Mouse (Mus musculus) thymus, postnatal 25 days (tissue): ENCODE data around the gene P2rx7.
"Not testable (repeated sequence)": the region's sequence is repeated elsewhere in the genome, so short reads cannot be mapped to it uniquely, and the experiment has no call there.

Experiments used
- DNase-seq: peaks from one replicate; pipeline ENCODE4 v3.0.0; 2022

Gene P2rx7

DNA sequence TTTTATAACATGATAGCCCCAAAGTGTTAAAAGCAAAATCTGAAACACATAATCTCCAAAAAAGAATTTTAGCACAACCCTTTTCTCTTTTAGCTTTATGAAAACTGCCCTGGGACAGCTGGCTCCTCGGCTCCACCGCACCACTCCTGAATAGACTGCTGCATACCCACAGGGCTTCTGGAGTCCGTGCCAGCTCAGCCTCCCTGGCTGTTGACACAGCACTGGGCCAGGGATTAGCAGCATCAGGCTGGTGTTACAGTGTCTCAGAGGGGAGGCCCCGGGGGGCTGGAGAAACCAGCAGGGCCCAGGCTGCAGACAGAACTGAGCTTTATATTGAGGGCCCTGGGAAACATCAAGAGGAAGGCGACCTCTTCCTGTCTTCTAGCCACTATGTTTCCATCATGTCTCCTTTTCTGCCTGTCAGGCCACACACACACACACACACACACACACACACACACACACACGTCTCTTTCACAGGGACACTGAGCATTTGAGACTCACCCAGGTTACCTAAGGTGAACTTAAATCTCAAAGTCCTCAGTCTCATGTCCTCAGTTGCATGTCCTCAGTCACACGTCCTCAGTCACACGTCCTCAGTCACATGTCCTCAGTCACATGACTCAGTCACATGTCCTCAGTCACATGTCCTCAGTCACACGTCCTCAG, 3.7 kb downstream of the P2rx7 start:
- no peak for DNase-seq

DNA sequence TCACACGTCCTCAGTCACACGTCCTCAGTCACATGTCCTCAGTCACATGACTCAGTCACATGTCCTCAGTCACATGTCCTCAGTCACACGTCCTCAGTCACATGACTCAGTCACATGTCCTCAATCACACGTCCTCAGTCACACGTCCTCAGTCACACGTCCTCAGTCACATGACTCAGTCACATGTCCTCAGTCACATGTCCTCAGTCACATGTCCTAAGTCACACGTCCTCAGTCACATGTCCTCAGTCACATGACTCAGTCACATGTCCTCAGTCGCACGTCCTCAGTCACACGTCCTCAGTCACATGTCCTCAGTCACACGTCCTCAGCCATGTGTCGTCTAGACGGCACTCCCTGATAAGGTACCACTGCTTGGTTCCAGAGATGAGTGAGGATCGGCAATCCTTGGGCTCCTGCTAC, 4.3 kb downstream of the P2rx7 start:
- not testable (repeated sequence) for DNase-seq

DNA sequence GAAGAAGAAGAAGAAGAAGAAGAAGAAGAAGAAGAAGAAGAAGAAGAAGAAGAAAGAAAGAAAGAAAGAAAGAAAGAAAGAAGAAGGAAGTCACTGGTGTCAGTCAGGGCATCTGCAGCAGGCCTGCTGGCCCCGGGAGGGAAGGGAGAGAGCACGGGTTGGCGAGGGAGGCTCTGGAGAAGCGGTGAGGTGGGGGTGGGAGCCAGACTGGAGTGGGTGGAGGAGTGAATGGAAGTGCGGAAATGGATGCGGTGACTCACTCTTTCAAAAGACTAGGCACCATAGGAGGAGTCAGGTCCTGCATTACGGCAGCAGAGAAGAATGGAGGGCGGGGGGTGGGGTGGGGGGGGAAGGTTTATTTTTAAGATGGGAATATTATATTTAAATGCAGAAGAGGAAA, 5.6 kb downstream of the P2rx7 start:
- no peak for DNase-seq

DNA sequence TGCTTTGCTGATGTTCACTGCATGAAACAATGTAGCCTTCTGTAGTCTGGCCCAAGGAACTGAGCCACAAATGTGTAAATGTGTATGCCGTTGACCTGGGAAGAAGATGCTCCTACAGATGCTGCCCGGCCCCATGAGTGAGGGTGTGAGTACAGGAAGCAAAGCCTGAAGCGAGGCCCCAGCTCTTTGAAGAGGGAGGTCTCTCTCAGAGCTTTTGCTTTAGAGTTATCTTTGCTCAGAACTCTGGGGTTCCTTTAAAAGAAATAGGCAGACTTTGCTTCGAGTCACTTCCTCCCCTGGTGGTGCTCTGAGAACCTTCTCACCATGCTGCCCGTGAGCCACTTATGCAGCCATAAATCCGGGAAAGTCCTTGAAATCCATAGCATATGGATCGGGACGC, 6.4 kb downstream of the P2rx7 start:
- DNase-seq, result peak; percentile 54

- DNase-seq, result peak; percentile 31
These were observed 8.8 kb downstream of the P2rx7 start for GRCm38 (mm10) chr5:122652506-122652905.

DNA sequence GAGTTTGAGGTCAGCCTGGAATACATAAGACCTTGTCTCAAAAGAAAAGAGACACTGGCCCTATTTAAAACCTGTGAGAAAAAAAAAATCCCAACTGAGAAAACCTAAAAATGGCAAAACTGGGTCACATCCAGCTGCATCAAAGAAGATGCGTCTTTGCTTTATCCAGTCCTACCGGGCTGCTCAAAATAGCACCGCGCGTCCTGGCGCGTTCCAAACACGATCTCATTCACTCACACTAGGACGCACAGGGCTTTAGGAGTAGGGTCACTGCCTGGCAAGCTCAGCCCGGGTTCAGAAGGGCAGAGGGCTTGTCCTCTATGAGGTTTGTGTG, 9.4 kb downstream of the P2rx7 start:
- DNase-seq, result peak; percentile 43

DNA sequence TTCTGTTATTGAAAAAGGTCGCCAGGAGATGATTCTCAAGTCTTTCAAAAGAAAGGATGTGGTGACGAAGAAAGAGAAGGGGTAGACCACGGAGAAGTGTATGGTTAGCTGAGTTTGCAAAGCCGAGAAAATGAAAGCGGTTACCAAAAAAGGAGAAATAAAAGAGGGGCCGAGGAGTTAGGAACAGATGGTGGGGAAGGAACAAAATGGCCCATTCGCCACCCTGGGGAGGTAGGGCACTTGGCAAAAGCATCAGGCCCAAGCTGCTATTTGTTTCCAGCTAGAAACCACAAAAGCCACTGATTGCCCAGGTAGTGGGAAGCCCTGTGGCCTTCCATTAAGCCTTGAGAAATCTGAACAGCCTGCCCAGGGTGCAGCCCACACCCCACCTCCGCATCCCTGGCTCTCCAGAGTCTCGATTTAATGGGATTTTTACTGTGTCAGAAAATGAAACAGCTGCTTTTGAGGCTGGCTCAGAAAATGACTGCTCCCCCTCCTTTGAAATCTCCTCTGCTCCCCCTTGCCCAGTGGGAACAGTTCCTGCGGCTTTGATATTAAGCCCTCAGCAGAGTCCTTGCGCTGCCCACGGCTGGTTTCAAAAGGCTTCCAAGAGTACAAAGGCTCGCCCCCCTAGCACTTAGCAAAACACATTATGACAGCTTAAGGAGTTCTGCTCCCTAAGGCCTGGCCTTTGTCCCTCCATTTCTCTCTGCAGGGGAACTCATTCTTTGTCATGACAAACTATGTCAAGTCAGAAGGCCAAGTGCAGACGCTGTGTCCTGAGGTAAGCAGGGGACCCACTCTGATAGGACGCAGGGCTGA, 9.9 kb downstream of the P2rx7 start:
- no peak for DNase-seq

GRCm38 (mm10) chr5:122654268-122654573, 10.5 kb downstream of the P2rx7 start:
- no peak for DNase-seq

- no peak for DNase-seq
These were observed 13.1 kb downstream of the P2rx7 start for GRCm38 (mm10) chr5:122656808-122657207.

- DNase-seq, result no peak
These were observed 18.8 kb downstream of the P2rx7 start for GRCm38 (mm10) chr5:122662501-122662900.

DNA sequence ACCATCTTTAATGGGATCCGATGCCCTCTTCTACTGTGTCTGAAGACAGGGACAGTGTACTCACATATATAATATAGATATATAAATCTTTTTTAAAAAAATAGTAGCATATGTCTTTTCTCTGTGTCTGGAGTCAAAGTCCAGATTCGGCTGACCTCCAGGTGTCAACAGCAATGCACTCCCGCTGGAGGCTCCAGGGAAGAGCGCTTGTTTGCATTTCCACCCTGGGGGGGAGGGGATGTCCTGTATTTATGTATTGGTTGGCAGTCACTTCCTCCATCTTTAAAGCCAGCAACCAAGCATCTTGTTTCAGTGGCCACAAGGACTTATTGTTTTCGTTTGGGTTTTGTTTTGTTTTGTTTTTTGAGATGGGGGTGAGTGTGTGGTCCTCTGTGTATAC, 21.3 kb downstream of the P2rx7 start:
- no peak for DNase-seq

GRCm38 (mm10) chr5:122668981-122669897, 25.5 kb downstream of the P2rx7 start:
- DNase-seq, result no peak

- peak; percentile 54 for DNase-seq
These were observed 27.9 kb downstream of the P2rx7 start for GRCm38 (mm10) chr5:122671641-122672040.

DNA sequence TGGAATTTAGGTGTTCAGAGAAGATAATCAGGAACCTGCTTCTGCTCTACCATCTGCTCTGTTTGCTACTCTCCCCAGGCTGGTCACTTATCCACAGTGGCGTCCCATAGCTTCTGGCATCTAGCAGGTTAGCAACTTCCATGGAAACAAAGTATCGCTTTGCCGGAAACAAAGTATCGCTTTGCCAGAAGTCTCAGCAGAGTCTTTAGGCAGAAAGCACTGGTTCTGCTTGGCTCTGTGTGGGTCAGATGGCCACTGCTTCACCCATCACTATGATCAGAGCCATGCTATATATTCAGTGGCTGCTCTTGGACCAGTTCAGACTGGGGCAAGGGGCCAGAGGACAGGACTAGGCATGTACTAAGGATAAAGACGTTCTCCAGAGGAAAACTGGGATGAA, 28.6 kb downstream of the P2rx7 start:
- no peak for DNase-seq

- DNase-seq, result no peak
These were observed 32.3 kb downstream of the P2rx7 start for GRCm38 (mm10) chr5:122676002-122676401.

GRCm38 (mm10) chr5:122677983-122678382, 34.3 kb downstream of the P2rx7 start:
- no peak for DNase-seq

DNA sequence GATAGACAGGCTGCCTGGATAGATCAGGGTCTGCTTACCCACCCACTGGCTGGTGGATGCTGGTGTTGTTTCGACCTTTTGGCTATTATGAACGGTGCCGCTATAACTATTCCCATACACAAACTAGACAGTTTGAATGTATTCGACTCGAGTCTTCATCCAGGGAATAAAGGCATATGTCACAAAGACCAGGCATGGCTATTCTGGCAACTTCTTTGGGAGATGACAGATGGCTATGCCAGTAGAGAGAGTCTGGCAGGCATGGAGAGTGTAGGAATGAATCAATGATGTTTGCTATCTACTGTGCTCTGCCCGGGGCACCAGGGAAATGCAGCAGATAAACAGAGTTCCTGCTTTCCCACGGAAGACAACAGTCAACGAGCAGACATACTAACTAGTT, 36.2 kb downstream of the P2rx7 start:
- DNase-seq, result no peak

DNA sequence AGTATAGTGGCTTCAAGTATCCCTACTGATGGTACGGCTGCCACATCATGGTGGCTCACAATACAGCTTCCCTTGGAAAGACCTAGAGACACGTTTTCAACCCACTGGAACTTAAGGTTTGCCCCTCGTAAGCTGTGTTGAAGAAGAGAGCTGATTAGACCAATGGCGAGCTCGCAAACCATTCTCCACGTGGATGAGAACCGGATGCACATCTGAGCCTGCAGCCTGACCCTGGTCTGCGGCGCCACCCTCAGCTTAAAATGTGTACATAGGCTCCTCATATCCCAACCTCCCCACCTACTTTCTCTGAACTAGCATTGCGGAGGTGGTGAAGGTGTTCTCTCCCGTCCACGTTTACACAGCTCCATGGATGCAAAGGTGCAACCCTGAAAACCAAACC, 37.6 kb downstream of the P2rx7 start:
- DNase-seq, result no peak

GRCm38 (mm10) chr5:122683926-122684325, 40.2 kb downstream of the P2rx7 start:
- no peak for DNase-seq

DNA sequence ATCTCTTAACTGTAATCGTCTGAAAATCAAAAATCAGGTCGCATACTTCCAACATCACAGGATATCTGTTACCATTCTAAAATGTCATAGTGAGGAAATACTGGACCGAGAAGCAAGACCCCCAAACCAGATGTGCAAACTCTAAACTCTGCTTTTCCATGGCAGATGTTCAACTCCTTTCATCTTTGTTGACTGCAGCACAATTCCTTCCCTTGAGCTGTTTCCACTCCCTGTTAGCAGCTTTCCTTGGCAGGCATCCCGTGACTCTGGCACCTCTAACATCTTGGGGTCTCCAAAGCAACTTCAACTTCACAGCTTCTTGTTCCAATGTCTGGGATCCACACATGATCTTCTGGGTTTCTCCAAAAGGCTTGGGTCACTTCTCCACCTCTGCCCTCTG, 43.7 kb downstream of the P2rx7 start:
- DNase-seq, result no peak

- DNase-seq, result no peak
These were observed 45.4 kb downstream of the P2rx7 start for GRCm38 (mm10) chr5:122689153-122689552.

DNA sequence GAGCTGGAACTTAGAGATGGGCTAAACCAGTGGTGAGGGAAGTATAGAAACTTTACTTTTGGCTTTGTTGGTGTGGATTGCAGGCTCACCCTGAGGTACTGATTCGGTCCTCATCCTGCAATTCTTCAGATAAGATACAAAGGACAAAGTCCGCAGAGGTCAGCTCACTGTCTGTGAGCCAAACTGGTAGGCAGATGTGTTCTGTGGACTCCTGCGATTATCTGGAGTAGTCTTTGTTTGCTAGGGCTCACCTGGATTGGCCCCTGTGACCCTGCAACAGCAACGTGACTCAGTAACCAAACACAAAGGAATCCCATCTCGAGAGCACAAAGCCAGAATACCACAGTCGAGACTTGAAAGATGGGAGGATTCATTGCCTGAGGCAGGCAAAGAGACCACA, 46.8 kb downstream of the P2rx7 start:
- DNase-seq, result no peak

DNA sequence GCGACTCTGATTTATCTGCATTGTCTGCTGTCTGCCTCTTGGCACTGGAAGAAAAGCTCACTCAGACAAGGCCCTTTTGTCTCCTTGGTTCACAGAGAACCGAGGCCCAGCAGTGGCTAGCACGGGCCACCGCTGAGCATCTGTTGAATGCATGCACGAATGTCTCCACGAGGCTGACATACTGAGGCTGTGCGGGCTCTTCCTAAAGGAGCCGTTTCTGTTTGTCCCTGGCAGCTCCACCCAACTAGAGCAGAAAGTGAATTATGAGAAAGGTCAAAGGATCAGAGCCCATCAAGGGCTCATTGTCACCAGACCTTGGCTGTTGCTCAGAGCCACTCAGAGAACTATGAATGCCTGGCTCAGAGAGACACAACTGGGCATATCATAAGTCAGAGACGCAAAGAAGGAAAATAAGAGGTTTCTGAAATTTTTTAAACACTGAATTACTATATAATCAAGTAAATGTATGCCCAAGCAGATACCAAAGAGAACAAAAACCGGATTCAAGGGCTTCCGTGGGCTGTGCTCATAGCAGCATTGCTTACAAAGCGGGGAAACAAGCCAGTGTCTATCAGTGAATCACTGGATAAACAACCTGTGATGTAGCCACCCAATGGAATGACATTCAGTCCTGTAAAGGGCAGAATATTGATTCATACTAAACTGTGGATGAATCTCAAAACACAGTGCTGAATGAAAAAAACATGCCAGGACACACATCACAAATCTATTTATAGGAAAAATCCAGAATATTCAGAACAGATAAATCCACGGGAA, 49.9 kb downstream of the P2rx7 start:
- no peak for DNase-seq
